Mouse (Mus musculus) C2C12 (cell line): Measurements from ENCODE around the gene Swi5. TPM values are rescaled to one million over a fixed set of nuclear protein-coding genes. Genes with fewer than 3 reads are reported as not detected.

Experiments used
- H3K27me3 ChIP-seq: one replicate; pipeline ENCODE4 v1.6.1; 2011; ENCODE audit not compliant: control insufficient read depth, insufficient read depth, insufficient read length
- H3K36me3 ChIP-seq: one replicate; pipeline ENCODE4 v1.6.1; 2011; ENCODE audit not compliant: control insufficient read depth, insufficient read depth
- H3K4me3 ChIP-seq: one replicate; pipeline ENCODE4 v1.5.1; 2011; ENCODE audit warnings: mild to moderate bottlenecking, control low read depth; ENCODE audit not compliant: poor library complexity, insufficient read depth, severe bottlenecking
- H3K79me2 ChIP-seq: one replicate; pipeline ENCODE4 v1.6.1; 2011; ENCODE audit not compliant: control insufficient read depth, insufficient read depth
- H3K79me3 ChIP-seq: one replicate; pipeline ENCODE4 v1.6.1; 2011; ENCODE audit warnings: low read depth, control low read depth
- H3ac ChIP-seq: one replicate; pipeline ENCODE3; 2011; ENCODE audit warnings: low read depth; ENCODE audit not compliant: control insufficient read depth, insufficient read length
- CEBPB ChIP-seq: IDR thresholded peaks from one replicate; pipeline ENCODE4 v1.6.1; 2011; ENCODE audit warnings: low read depth, mild to moderate bottlenecking, control low read depth, moderate library complexity
- CTCF ChIP-seq: IDR thresholded peaks from one replicate; pipeline ENCODE4 v1.5.1; 2011; ENCODE audit not compliant: control insufficient read depth, insufficient read depth, insufficient read length
- FOSL1 ChIP-seq: IDR thresholded peaks from one replicate; pipeline ENCODE4 v1.8.0; 2011; ENCODE audit warnings: mild to moderate bottlenecking, low read length; ENCODE audit not compliant: poor library complexity, insufficient read depth, severe bottlenecking
- MAX ChIP-seq: IDR thresholded peaks from one replicate; pipeline ENCODE4 v1.6.1; 2011; ENCODE audit warnings: mild to moderate bottlenecking, control low read depth
- MYOD1 ChIP-seq: IDR thresholded peaks from one replicate; pipeline ENCODE4 v1.6.1; 2011; ENCODE audit warnings: low read depth; ENCODE audit not compliant: control insufficient read depth, insufficient read length
- MYOG ChIP-seq: IDR thresholded peaks from one replicate; pipeline ENCODE4 v1.6.1; 2011; ENCODE audit not compliant: control insufficient read depth, insufficient read length; ENCODE audit errors: extremely low read depth
- USF1 ChIP-seq: IDR thresholded peaks from one replicate; pipeline ENCODE4 v1.6.1; 2011; ENCODE audit warnings: low read depth, mild to moderate bottlenecking, control low read depth, moderate library complexity
- polyA plus RNA-seq: library from polyadenylated mRNA; unstranded; fragments of >200 nt; fragmentation: generic; extraction: Trizol; gene quantifications from one replicate; pipeline ENCODE4 v1.2.1, GENCODE M21; 2012; ENCODE audit warnings: missing spikeins

Swi5 gene
- polyA plus RNA-seq, 1 experiment = 387 TPM

GRCm38 (mm10) chr2:32314831-32315230, 27.0 kb upstream of the Swi5 start:
- peaks cover 16% of the 10 kb centered on the region for H3K36me3 ChIP-seq
- H3K4me3 ChIP-seq = peak overlapping the region; percentile 6
- TF ChIP-seq USF1 (no peak), MAX (no peak)

GRCm38 (mm10) chr2:32312318-32312964, 24.6 kb upstream of the Swi5 start:
- no peaks in the 10 kb centered on the region for H3K79me2 ChIP-seq
- H3K27me3 ChIP-seq = no peaks in the 10 kb centered on the region
- no peak for TF ChIP-seq USF1
- TF ChIP-seq MAX = no peak
- TF ChIP-seq MYOD1 = no peak
- TF ChIP-seq CEBPB = no peak
- no peak for TF ChIP-seq MYOG
- no peak for TF ChIP-seq CTCF
- no peak for TF ChIP-seq FOSL1
- no peak overlapping the region for H3K4me3 ChIP-seq
- H3K79me3 ChIP-seq = no peaks in the 10 kb centered on the region
- peaks cover 19% of the 10 kb centered on the region for H3K36me3 ChIP-seq
- no peak overlapping the region for H3ac ChIP-seq

More at GRCm38 (mm10) chr2:32314831-32315230, 27.0 kb upstream of the Swi5 start:
- H3K27me3 ChIP-seq = no peaks in the 10 kb centered on the region
- no peak overlapping the region for H3ac ChIP-seq
- H3K79me3 ChIP-seq = no peaks in the 10 kb centered on the region
- no peaks in the 10 kb centered on the region for H3K79me2 ChIP-seq

GRCm38 (mm10) chr2:32311443-32312317, 23.8 kb upstream of the Swi5 start:
- Histone ChIP-seq H3K4me3 (no peak overlapping the region), H3ac (peak overlapping the region; percentile 28), H3K79me2 (no peaks in the 10 kb centered on the region), H3K27me3 (no peaks in the 10 kb centered on the region), H3K36me3 (peaks cover 21% of the 10 kb centered on the region), H3K79me3 (no peaks in the 10 kb centered on the region)
- TF ChIP-seq MYOD1 (no peak), FOSL1 (no peak), MYOG (no peak), MAX (no peak), CEBPB (no peak), USF1 (no peak)

- no peaks in the 10 kb centered on the region for H3K27me3 ChIP-seq
- no peaks in the 10 kb centered on the region for H3K79me3 ChIP-seq
- TF ChIP-seq FOSL1 (no peak), CEBPB (no peak), MYOG (no peak), MAX (no peak), MYOD1 (no peak), CTCF (no peak), USF1 (no peak)
- H3K79me2 ChIP-seq = no peaks in the 10 kb centered on the region
- H3K4me3 ChIP-seq = no peak overlapping the region
- no peak overlapping the region for H3ac ChIP-seq
- H3K36me3 ChIP-seq = peaks cover 35% of the 10 kb centered on the region
These were observed 22.4 kb upstream of the Swi5 start for GRCm38 (mm10) chr2:32310096-32310845.

GRCm38 (mm10) chr2:32308870-32309568, 21.1 kb upstream of the Swi5 start:
- Histone ChIP-seq H3K27me3 (no peaks in the 10 kb centered on the region), H3K4me3 (no peak overlapping the region), H3K79me3 (no peaks in the 10 kb centered on the region), H3ac (no peak overlapping the region), H3K79me2 (no peaks in the 10 kb centered on the region), H3K36me3 (peaks cover 46% of the 10 kb centered on the region)
- no peak for TF ChIP-seq USF1
- TF ChIP-seq CEBPB = no peak
- TF ChIP-seq FOSL1 = no peak
- no peak for TF ChIP-seq MYOD1
- TF ChIP-seq MYOG = no peak
- TF ChIP-seq MAX = no peak
- no peak for TF ChIP-seq CTCF
